Mouse (Mus musculus) ES-Bruce4 (cell line): ENCODE measurements around the gene Ramp3.

Source experiments
- CTCF ChIP-seq: IDR thresholded peaks from one replicate; pipeline ENCODE4 v1.8.1; 2011; ENCODE audit warnings: low read depth, low read length
- EP300 ChIP-seq: IDR thresholded peaks from 2 replicates; pipeline ENCODE4 v1.6.1; 2011; ENCODE audit warnings: low read depth, low read length; ENCODE audit not compliant: insufficient read depth

GRCm38 (mm10) chr11:6688888-6689287, 30.6 kb downstream of the Ramp3 start:
- TF ChIP-seq CTCF (no peak), EP300 (no peak)
